Mouse (Mus musculus) kidney, postnatal 14 days (tissue): ENCODE measurements around the gene Spats2l.

ENCODE experiments used
- DNase-seq: peaks from one replicate; pipeline ENCODE4 v3.0.0; 2022; ENCODE audit warnings: mixed read lengths

Spats2l gene

DNA sequence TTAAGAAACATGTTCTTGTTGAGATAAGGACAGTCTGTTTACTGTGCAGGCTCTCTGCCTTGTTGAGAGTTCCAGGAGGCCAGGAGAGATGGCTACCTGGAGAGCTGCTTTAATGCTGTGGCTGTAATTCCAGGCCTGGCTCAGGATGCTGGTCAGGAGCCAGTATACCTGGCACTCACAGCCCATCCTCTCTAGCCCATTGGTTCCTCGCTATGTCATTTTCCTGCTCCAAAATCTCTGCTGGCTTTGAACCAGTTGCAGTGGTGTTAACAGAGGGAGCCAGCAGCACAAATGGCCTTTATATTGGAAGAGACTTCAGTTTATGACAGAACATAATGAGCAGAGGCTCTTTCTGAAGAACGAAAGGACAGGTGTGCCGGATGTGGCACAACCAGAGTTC lies 127.5 kb downstream of the Spats2l start:
- DNase-seq: no peak

- DNase-seq: no peak
Measured at GRCm38 (mm10) chr1:57903793-57904192, 129.8 kb downstream of the Spats2l start.

DNA sequence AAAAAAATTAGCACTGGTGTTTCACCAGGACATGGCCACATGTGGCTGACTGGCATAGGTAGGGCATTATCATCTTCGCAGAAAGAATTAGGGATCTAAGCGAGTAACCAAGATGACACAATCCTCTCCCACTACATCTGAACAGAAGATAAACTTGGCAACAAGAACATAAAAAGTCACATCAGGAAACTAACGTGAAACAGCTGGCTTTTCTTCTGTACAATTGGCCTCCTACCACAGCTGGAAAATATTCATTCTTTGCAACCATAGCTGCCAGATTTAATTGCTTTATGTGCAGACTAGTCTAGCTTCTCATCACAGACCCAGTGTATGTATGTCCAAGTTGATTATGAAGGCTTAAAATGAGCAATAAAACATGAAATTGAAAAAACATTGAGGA lies 131.9 kb downstream of the Spats2l start:
- DNase-seq: peak; percentile 8

DNA sequence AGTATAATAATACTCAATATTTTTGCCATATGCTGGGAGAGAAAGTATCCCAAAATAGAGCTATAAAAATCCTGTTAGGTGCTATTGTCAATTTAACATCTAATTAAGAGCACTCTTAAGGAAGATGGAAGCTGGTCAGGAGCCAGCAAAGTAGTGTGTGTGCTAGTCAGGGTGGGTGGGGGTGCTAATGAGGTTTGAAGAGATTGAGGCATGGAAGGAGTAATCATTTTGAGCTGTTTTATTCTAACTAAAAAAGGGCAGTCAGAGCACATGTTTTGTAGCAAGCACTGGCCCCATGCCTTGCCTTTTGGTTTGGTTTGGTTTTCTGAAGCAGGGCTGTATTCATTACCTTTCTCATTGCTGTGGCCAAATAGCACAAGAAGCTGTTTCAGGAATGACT lies 132.3 kb downstream of the Spats2l start:
- no peak for DNase-seq

DNA sequence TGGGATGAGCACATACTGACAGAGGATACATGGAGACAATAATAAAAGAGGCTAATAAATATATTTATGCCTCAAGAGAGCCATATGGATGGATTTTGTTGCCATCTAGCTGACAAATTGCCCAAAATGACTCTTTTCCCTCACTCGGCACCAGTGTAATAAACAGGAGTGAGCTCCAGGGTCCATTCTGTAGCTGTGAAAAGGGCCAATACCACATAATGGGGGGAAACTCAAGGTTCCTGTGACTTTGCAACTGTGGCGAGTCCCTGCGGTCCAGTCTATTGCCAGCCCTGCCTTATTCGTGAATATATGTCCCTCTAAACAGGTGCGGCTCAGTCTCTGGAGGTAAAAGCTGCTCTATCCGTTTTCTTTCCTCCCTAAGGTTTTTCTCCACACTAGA lies 137.6 kb downstream of the Spats2l start:
- DNase-seq: no peak

DNA sequence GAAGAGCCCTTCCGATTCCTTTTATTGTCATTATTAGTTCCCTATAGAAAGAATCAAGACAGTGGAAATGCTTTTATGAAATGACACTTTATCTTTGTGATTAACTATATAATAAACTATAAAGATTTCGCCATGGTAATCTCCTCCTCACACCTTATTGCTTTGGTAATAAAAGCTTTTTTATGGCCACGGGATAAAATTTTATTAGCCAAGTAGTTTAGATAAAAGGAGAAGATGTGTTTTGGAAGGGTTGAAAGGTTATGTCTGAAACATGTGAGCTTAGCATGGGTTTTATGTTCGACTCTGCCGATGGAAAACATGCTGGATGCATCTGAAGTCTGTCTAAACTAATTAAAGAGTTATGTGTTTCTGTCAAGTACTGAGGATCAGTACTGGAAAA lies 143.4 kb downstream of the Spats2l start:
- DNase-seq: no peak

DNA sequence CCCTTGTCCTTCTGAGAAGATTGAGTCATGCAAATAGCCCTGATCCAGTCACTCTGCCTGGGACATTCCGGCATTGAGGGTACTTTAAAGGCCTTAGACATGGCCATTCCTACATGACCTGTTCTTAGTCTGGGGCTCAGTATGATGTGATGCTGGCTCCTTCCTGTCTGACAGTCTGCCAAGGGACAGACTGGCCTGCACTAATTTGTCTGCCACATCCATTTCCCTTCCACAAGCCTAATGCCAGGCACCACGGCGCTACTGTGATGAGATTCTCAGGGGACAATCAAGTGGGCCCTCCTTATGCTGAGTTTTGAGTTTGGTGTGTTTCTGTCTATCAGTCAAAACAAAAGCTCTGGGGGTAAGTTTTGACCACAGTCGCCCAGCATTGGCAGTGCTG lies 144.6 kb downstream of the Spats2l start:
- peak; percentile 14 for DNase-seq

DNA sequence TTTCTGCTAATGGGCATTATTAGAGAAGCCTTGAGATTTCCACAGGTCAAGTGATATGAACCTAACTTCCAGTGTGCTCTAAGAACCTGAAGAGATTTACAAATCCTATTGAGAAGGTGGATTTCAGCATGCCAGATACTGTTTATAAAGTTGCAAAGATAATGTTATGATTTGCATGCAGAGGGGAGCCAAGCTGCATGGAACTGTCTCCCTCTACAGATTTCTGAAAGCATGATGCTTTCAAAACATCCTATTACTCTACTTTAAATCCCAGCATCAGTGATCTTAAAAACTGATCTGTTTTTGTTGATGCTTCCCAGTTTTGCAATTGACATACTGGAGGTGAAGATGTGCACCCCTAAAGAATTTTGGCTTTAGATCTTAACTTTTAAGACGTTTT lies 160.3 kb downstream of the Spats2l start:
- DNase-seq: no peak

DNA sequence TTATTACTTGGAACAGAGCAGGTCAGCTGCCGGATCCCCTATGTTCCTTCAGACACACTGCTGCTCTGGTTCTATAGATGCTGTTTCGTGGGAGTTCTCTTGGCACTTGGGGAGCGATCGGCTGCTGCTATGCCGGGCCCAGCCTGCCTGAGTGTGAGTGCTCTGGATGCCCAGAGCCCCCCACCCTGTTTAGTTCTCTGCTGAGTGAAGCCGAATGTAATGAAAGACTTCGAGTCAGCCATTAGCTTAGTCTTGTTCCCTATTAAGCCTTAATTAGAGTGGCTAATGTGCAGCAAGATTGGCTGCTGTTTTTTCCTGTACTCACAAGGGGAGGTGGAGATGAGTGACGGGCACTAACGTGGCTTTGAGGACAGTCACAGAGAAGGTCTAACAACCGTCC lies 166.7 kb downstream of the Spats2l start:
- DNase-seq: no peak

DNA sequence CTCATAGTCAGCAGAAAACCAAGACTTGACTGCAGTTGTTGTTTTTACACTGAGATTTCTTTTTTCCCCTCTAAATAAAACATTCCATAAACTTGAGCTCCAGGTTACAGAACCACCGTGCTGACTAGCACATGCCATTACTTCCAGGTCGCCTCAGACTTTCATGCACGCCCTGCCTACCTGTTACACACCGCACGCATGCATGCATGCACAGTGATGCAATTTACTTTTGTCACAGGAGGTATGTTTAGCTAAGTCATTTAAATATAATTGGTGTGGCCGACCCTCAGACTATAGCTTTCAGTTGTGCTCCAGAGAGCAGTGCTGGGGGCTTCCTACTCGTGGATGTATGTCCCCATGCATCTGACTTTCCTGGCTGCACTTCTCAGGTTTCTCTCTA lies 167.1 kb downstream of the Spats2l start:
- no peak for DNase-seq

DNA sequence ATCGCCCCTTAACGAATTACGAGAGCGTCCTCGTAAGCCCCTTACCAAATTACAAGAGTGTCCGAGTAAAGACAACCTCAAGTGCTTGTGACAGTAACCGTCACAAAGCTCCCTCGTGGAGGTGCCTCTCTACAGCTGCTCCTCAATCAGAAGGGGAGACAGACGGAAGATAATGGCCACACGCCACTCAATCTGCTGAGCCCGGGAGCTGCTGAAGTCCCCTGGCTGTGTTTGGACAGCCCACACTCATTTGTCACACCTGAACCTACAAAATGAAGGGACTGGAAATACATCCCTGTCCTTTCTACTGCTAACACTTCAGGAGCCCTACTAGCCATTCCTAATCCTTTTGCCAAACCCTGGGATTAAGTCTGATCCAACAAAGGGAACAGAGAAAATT lies 167.8 kb downstream of the Spats2l start:
- no peak for DNase-seq

DNA sequence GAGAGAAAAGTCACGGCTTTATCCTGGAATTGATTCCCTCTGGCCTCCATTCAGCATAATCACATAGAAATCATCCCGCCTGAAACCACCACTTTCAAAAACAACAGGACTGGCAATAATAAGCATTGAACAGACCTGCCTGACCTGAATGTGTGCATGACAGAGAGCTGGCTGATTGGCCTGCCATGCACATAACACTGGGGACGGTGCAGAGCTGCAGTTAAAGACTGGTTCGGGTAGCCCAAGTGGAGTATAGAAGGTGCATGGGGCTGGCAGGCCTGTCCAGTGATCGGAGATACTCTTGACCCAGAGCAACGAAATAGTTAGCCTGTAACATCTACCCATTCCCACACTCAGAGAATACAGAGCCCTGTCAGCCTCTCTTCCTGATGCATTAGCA lies 168.3 kb downstream of the Spats2l start:
- DNase-seq: no peak

GRCm38 (mm10) chr1:57947552-57948347 lies 173.8 kb downstream of the Spats2l start:
- no peak for DNase-seq

DNA sequence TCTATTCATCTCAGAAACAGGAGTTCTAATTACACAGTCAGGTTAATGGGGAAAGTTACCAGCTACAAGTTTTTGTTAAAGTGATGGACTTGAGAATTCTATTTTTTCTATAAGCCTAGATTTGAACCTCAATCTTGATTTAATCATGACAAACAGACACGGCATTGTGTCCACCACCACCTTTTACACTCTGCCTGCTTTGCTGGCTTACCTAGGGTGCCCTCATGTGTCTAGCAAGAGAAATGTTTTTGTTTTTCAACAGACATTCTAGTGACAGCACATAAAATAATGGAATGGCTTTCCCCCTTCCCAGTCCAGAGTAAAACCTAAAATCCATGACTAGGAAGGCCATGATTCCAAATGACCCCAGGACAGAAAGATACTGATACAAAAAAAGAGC lies 175.2 kb downstream of the Spats2l start:
- peak; percentile 9 for DNase-seq

- DNase-seq: no peak
Measured at GRCm38 (mm10) chr1:57949716-57950115, 175.8 kb downstream of the Spats2l start.

- no peak for DNase-seq
Measured at GRCm38 (mm10) chr1:57952509-57952908, 178.5 kb downstream of the Spats2l start.

GRCm38 (mm10) chr1:57953586-57954375 lies 179.8 kb downstream of the Spats2l start:
- DNase-seq: no peak

DNA sequence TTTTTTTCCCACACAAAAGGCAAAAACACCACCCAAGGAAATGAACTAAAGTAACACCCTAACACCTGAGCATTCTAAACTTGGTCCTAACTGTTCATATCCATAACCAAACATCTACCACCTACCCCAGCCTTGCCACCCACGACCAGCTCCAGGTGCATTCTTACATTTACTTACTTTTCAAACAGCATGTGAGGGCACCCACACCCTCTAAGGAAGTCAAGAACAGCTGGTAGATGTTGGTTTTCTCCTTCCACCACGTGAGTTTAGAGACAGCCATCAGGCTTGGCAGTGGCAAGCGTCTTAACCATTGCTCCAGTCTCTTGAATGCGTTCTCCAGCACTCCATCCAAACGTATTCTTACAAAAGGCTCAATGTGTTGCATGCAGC lies 180.4 kb downstream of the Spats2l start:
- DNase-seq: no peak

GRCm38 (mm10) chr1:57955774-57956173 lies 181.8 kb downstream of the Spats2l start:
- DNase-seq: no peak

DNA sequence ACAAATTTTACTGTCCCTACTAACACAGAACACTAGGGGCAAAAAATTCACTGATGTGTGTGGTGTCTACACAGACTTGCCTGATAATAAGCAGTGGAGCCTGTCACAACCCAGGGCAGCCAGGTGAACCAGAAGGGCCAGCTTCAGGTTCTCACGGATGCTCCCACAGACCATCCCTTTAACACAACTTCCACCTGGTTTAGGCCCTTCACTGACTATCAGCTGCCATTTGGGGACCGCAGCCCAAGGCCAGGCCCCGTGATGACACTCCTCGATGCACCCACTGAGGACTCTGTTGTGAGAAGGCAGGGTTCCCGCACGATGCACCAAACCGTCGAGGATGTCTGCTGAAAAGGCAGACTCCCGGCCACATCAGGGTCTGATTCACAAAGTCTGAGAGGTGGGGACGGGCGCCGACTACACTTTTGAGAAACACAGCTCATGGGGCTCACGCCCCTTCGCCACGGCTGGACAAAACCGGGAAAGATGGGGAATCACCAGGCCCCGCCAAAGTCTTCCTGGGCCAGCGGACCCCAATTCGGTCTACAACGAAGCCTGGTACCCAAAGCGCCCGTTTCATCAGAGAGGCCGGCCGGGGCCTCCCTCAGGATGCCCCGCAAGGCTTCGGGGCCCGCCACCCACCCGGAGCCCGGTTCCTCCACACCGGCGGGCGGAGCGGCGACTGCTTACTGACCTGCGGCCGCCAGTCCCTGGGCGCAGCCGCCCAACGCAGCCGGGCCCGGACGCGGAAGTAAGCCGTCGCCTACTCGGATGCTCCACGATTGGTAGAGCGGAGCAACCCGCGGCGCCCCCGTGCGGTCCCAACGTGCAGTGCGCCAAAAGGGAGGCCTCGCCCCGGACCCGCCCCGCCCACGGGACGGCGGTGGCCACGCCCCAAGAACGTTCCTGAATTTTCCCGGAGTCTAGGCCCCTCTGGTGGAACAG lies 195.6 kb downstream of the Spats2l start:
- peak; percentile 97 for DNase-seq

- DNase-seq: no peak
Measured at GRCm38 (mm10) chr1:57971588-57971987, 197.6 kb downstream of the Spats2l start.

GRCm38 (mm10) chr1:57976860-57977259 lies 202.9 kb downstream of the Spats2l start:
- no peak for DNase-seq

DNA sequence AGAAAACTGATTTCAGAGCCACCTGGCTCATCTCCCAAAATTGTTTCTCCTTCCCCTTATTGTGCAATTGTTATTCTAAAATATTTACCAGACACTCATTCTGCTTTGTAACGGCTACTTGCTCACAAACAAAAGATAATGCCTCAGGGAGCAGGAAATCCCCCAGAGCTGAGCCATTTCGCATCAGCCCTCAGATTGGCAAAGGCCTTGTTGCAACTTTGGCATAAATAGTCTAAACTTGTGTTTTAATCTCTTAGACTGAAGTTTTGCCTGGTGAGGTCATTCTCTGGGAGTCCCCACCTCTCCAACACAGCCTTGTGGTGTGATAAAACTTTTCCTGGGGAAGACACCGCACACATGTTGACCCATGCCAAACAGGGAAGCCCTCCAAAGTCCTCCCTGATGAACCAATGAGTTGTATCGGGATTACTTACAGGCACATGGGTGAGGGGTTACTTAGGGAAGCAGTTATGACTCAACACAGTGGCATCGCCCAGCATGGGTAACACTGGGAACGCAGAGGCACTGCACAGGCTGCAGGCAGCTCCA lies 215.2 kb downstream of the Spats2l start:
- DNase-seq: no peak
